ENCODE assay signal across 8 mouse cellular contexts in genomic region chr6:108212881-108213295, GRCm38 (mm10). TPM values are rescaled to one million over a fixed set of nuclear protein-coding genes. Genes with fewer than 3 reads are reported as not detected.
DNase-seq lines count a peak whose midpoint lies in the region; ATAC-seq and TF ChIP-seq lines count a peak whose summit lies in the region.

TSS of gene Itpr1 (plus strand) at chr6:108213096.

- peak within 1 kb of the TSS; percentile 96 for H3K4me3 ChIP-seq in gastrocnemius, adult 2 months
- peak within 1 kb of the TSS; percentile 50 for H3K4me3 ChIP-seq in hindbrain, postnatal 0 days (ENCODE audit: low read length)
- H3K4me3 ChIP-seq in left cerebral cortex, adult 2 months, result peak within 1 kb of the TSS; percentile 93

- no peaks in the 10 kb centered on the region for H3K4me1 ChIP-seq in hindbrain, postnatal 0 days (ENCODE audit: insufficient read depth, low read length)

- H3K27ac ChIP-seq in gastrocnemius, adult 2 months, result peak within 1 kb of the TSS; percentile 87
- no peak within 1 kb of the TSS for H3K27ac ChIP-seq in hindbrain, postnatal 0 days
- H3K27ac ChIP-seq in left cerebral cortex, adult 2 months, result peak within 1 kb of the TSS; percentile 81

- no peak for TF ChIP-seq CTCF in gastrocnemius, adult 2 months (IDR thresholded peaks at IDR 0.05)
- no peak; the same call in 1 of the 2 replicates for TF ChIP-seq CTCF in hindbrain, postnatal 0 days (IDR thresholded peaks at IDR 0.05; ENCODE audit: low read depth)
- no peak for TF ChIP-seq CTCF in left cerebral cortex, adult 2 months (IDR thresholded peaks at IDR 0.05)

- ATAC-seq in common myeloid progenitor, adult 5-6 weeks (replicated peaks; ENCODE audit: low read depth, poor library complexity, severe bottlenecking), result peak; percentile 92
- peak; percentile 100 for ATAC-seq in hindbrain, postnatal 0 days
- ATAC-seq in megakaryocyte, adult 5-6 weeks (ENCODE audit: poor library complexity, severe bottlenecking), result peak; percentile 85

- H3K9me3 ChIP-seq in hindbrain, postnatal 0 days (ENCODE audit: low read length), result no peaks in the 10 kb centered on the region

- peak; percentile 99 for DNase-seq in ZHBTc4 (ENCODE audit: low read depth, low spot score)
- peak; percentile 98 for DNase-seq in gastrocnemius, adult 2 months
- DNase-seq in hindbrain, postnatal 0 days (ENCODE audit: low spot score), result peak; percentile 97
- DNase-seq in left cerebral cortex, adult 2 months (ENCODE audit: extremely low spot score in 1 of 2, low spot score in 2 of 2), result peak; percentile 96
- DNase-seq in right cerebral cortex, adult 2 months (ENCODE audit: low spot score in 2 of 2), result peak; percentile 97 to 98
- peak; percentile 98 for DNase-seq in urinary bladder, postnatal 14 days (ENCODE audit: low spot score)

- no peaks in the 10 kb centered on the region for H3K36me3 ChIP-seq in hindbrain, postnatal 0 days (ENCODE audit: insufficient read depth, low read length)

- no peaks in the 10 kb centered on the region for H3K27me3 ChIP-seq in hindbrain, postnatal 0 days (ENCODE audit: insufficient read depth, low read length)

- peak within 1 kb of the TSS; percentile 80 for H3K4me2 ChIP-seq in hindbrain, postnatal 0 days (ENCODE audit: low read depth, low read length)

- under 1% methylated on average over 27 of the region's 27 CpGs for WGBS in hindbrain, postnatal 0 days

- peak within 1 kb of the TSS; percentile 25 for H3K9ac ChIP-seq in hindbrain, postnatal 0 days (replicated peaks; ENCODE audit: low read length)

- intact Hi-C loops in gastrocnemius, adult 2 months (cut with DNase I), result loop anchor here (2.0 to 5.0 kb wide), 2 partner anchors 28 to 94 kb away; partner anchors contain the start of gene Sumf1
- intact Hi-C loops in left cerebral cortex, adult 2 months (cut with DNase I), result loop anchor here (2.0 to 5.0 kb wide), 5 partner anchors 26 to 194 kb away; no protein-coding TSS in a partner anchor

RNA-seq across cellular contexts. Expression of gene Itpr1, which starts in this region (rescaled TPM):
- 100 and 111 TPM in 2 replicates for total RNA-seq in common myeloid progenitor, adult 5-6 weeks (2017)
- 10 to 100 TPM; 14.1 to 21.3 TPM for total RNA-seq in gastrocnemius, adult 2 months (2021)
- total RNA-seq in hindbrain, postnatal 0 days (2014; rRNA removed), result 35.4 and 47.1 TPM in 2 replicates
- polyA plus RNA-seq in hindbrain, postnatal 0 days (2015; fragmentation: Nextera tagmentation; extraction: Ambion mirVana), result 7.2 and 8.4 TPM in 2 replicates
- 100 to 1,000 TPM; 459 to 480 TPM for total RNA-seq in left cerebral cortex, adult 2 months (2021)
- total RNA-seq in megakaryocyte, adult 5-6 weeks (2015), result 51.2 and 55.7 TPM in 2 replicates
- 127 and 135 TPM in 2 replicates for total RNA-seq in megakaryocyte, adult 5-6 weeks (2017)
